Mouse (Mus musculus) kidney, embryonic 16.5 days (tissue): ENCODE data around the gene Nrsn2. TPM values are rescaled to one million over a fixed set of nuclear protein-coding genes. Genes with fewer than 3 reads are reported as not detected.

Experiments used
- ATAC-seq: fragments of 200-750 bp; cut with Nextera tagmentation; 2 replicates; pipeline ENCODE4 v1.8.0; 2017; ENCODE audit warnings: moderate TSS enrichment; ENCODE audit not compliant: low FRiP score, low TSS enrichment
- H3K27ac ChIP-seq: fragments of 300-500 bp; sonication (generic); 2 replicates; pipeline ENCODE4 v1.5.1; 2014; ENCODE audit warnings: low read length
- H3K27me3 ChIP-seq: fragments of 300-500 bp; sonication (generic); 2 replicates; pipeline ENCODE4 v1.6.1; 2014; ENCODE audit warnings: low read length, control low read depth, mixed read lengths; ENCODE audit not compliant: insufficient read depth
- H3K36me3 ChIP-seq: fragments of 300-500 bp; sonication (generic); 2 replicates; pipeline ENCODE4 v1.6.1; 2014; ENCODE audit warnings: low read length, control low read depth, mixed read lengths; ENCODE audit not compliant: insufficient read depth
- H3K4me1 ChIP-seq: fragments of 300-500 bp; sonication (generic); 2 replicates; pipeline ENCODE4 v1.6.1; 2014; ENCODE audit warnings: low read length, control low read depth, mixed read lengths; ENCODE audit not compliant: insufficient read depth
- H3K4me2 ChIP-seq: fragments of 300-500 bp; sonication (generic); replicated peaks from 2 replicates; pipeline ENCODE4 v1.6.1; 2014; ENCODE audit warnings: low read depth, low read length
- H3K4me3 ChIP-seq: fragments of 300-500 bp; sonication (generic); 2 replicates; pipeline ENCODE4 v1.5.1; 2014; ENCODE audit warnings: mild to moderate bottlenecking, low read length
- H3K9ac ChIP-seq: fragments of 300-500 bp; sonication (generic); replicated peaks from 2 replicates; pipeline ENCODE4 v1.6.1; 2014; ENCODE audit warnings: low read length
- H3K9me3 ChIP-seq: fragments of 300-500 bp; sonication (generic); 2 replicates; pipeline ENCODE4 v1.6.1; 2016; ENCODE audit warnings: low read length, control low read depth
- WGBS: fragments of 180-500 bp; shearing (Covaris S2); extraction: QIAGEN DNeasy Blood & Tissue Kit; methylation state at CpG from one replicate; pipeline ENCODE4 v1.1.7; 2014; 5-methylcytosine and 5-hydroxymethylcytosine counted together
- polyA plus RNA-seq: library from polyadenylated mRNA; unstranded; fragments of >200 nt; fragmentation: Nextera tagmentation; extraction: Ambion mirVana; gene quantifications from 2 replicates; pipeline ENCODE4 v1.2.1, GENCODE M21; 2015

The Nrsn2 gene
- polyA plus RNA-seq, 1 experiment from 2014 or later: 0.91 TPM

DNA sequence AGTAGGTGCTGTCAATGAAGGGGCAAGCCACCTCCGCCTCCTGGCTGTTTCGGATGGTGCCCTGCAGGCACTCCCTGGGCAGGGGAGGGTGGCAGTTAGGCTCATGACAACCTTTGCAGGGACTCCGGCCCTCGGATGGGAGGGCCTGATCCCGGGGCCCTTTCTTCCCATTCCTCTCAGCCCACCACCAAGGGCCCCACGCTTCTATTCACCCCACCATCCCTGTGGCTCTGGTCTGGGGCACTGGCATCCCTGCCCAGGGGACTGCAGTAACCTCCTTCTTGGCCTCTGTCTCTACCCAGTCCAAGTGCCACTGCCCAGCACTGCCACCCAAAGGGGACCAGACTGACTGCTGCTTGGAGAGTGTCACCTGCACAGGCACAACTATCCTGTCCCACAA, 54.2 kb downstream of the Nrsn2 start:
- H3K27me3 ChIP-seq: no peaks in the 10 kb centered on the region
- ATAC-seq: no peak
- no peak overlapping the region for H3K4me2 ChIP-seq
- H3K9ac ChIP-seq: no peak overlapping the region
- H3K4me1 ChIP-seq: no peaks in the 10 kb centered on the region
- H3K4me3 ChIP-seq: no peak overlapping the region
- WGBS: 90% methylated on average over 6 of the region's 6 CpGs
- H3K36me3 ChIP-seq: peaks cover 65% of the 10 kb centered on the region
- no peaks in the 10 kb centered on the region for H3K9me3 ChIP-seq
- H3K27ac ChIP-seq: no peak overlapping the region

DNA sequence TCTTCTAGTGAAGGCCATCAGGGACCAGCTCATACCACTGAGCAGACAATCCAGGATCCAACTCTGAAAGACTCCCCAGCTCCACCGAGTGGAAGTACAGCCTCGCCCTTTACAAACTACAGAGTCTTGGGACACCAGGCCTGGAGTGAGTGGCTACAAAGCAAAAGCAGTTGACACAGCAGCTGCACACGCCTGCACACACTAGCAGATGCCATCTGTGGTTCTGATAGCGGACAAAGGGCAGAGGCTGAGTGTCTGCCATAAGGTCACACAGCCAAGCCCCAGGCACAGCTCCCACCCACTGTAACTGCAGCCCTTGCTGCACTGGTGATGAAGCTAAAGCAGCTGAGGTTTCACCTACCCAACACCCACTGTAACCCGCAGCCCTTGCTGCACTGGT, 54.9 kb downstream of the Nrsn2 start:
- Histone ChIP-seq H3K4me3 (no peak overlapping the region), H3K4me1 (no peaks in the 10 kb centered on the region), H3K27ac (no peak overlapping the region), H3K9ac (no peak overlapping the region), H3K9me3 (no peaks in the 10 kb centered on the region), H3K27me3 (no peaks in the 10 kb centered on the region), H3K36me3 (peaks cover 70% of the 10 kb centered on the region), H3K4me2 (no peak overlapping the region)
- ATAC-seq: no peak
- 85% methylated on average over 5 of the region's 5 CpGs for WGBS

Other genes starting within 250 kb of the Nrsn2 start
- 10.0 and 10.4 TPM in 2 replicates for gene Tcf15, start 233.1 kb downstream of the Nrsn2 start, polyA plus RNA-seq
- 90.5 and 95.1 TPM in 2 replicates for gene Csnk2a1, start 149.8 kb downstream of the Nrsn2 start, polyA plus RNA-seq
- 41.1 and 41.8 TPM in 2 replicates for gene Tbc1d20, start 82.8 kb downstream of the Nrsn2 start, polyA plus RNA-seq
- gene Rbck1, start 44.0 kb downstream of the Nrsn2 start, polyA plus RNA-seq: 93.4 and 96.6 TPM in 2 replicates
- 1.8 and 1.9 TPM in 2 replicates for gene Trib3, start 32.6 kb downstream of the Nrsn2 start, polyA plus RNA-seq
- gene Sox12, start 21.4 kb upstream of the Nrsn2 start, polyA plus RNA-seq: 8.9 and 10.0 TPM in 2 replicates
- 31.5 and 34.2 TPM in 2 replicates for gene Zcchc3, start 38.4 kb upstream of the Nrsn2 start, polyA plus RNA-seq
- gene 6820408C15Rik, start 38.9 kb upstream of the Nrsn2 start, polyA plus RNA-seq: 0.67 and 0.85 TPM in 2 replicates
- gene Defb23, start 88.0 kb upstream of the Nrsn2 start, polyA plus RNA-seq: not detected in 2 replicates
- gene Defb20, start 100.4 kb upstream of the Nrsn2 start, polyA plus RNA-seq: not detected in 2 replicates
- gene Defb22, start 113.5 kb upstream of the Nrsn2 start, polyA plus RNA-seq: not detected in 2 replicates
- not detected in 2 replicates for gene Defb26, start 135.1 kb upstream of the Nrsn2 start, polyA plus RNA-seq
- 0.54 TPM in 1 of 2 replicates, not detected in the other for gene Defb28, start 141.6 kb upstream of the Nrsn2 start, polyA plus RNA-seq
- 2.1 and 2.8 TPM in 2 replicates for gene Defb29, start 163.5 kb upstream of the Nrsn2 start, polyA plus RNA-seq
- not detected in 2 replicates for gene Gm17416, start 192.7 kb upstream of the Nrsn2 start, polyA plus RNA-seq
- gene Defb21, start 196.1 kb upstream of the Nrsn2 start, polyA plus RNA-seq: not detected in 2 replicates
- gene Defb19, start 203.7 kb upstream of the Nrsn2 start, polyA plus RNA-seq: 10.1 and 14.1 TPM in 2 replicates
- not detected in 2 replicates for gene Defb45, start 222.8 kb upstream of the Nrsn2 start, polyA plus RNA-seq
- 0.51 and 0.86 TPM in 2 replicates for gene Defb36, start 227.7 kb upstream of the Nrsn2 start, polyA plus RNA-seq
- gene Defb25, start 246.4 kb upstream of the Nrsn2 start, polyA plus RNA-seq: 24.4 and 31.8 TPM in 2 replicates